Mouse (Mus musculus) cerebellum, adult 2 months (tissue): Measurements from ENCODE around the gene Ankrd35.

Source experiments
- CTCF ChIP-seq: fragments of 200-500 bp; IDR thresholded peaks from 2 replicates; pipeline ENCODE4 v1.5.1; 2011; ENCODE audit warnings: low read depth, mild to moderate bottlenecking, control low read depth, low read length, moderate library complexity, borderline replicate concordance; ENCODE audit not compliant: insufficient read depth
- POLR2A ChIP-seq: fragments of 200-500 bp; IDR thresholded peaks from 2 replicates; pipeline ENCODE4 v1.6.1; 2011; ENCODE audit warnings: low read length, control low read depth, borderline replicate concordance; ENCODE audit not compliant: insufficient read depth

GRCm38 (mm10) chr3:96632058-96632457 lies 37.9 kb upstream of the Ankrd35 start:
- TF ChIP-seq POLR2A (no peak), CTCF (no peak)
